Mouse (Mus musculus) cerebellum, adult 9-10 months (tissue): ENCODE measurements around the gene Cog5.
A peak's percentile ranks its signal among the peaks of the same experiment; 100 is the strongest.

Source experiments
- DNase-seq: peaks from one replicate; pipeline ENCODE4 v3.0.0; 2022

Gene Cog5

DNA sequence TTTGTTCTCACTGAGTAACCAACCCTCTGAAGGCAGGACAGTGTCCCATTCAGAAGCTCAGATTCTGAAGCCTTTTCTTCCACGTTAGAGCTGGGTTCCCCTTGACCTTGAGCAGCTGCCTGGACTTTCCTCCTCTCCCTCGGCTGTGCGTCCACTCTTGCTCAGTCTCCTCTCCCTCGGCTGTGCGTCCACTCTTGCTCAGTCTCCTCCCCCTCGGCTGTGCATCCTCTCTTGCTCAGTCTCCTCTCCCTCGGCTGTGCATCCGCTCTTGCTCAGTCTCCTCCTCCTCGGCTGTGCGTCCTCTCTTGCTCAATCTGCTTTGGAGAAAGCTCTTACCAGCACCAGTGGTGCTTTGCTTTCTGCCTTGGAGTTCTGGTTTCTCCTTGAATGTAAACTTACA lies 171.2 kb downstream of the Cog5 start:
- peak; percentile 72 for DNase-seq

GRCm38 (mm10) chr12:31826476-31826875 lies 171.8 kb downstream of the Cog5 start:
- peak; percentile 72 for DNase-seq

GRCm38 (mm10) chr12:31835480-31835879 lies 180.8 kb downstream of the Cog5 start:
- DNase-seq = no peak

- no peak for DNase-seq
Measured at GRCm38 (mm10) chr12:31836211-31836610, 181.5 kb downstream of the Cog5 start.

- DNase-seq = no peak
Measured at GRCm38 (mm10) chr12:31838521-31838920, 183.9 kb downstream of the Cog5 start.

DNA sequence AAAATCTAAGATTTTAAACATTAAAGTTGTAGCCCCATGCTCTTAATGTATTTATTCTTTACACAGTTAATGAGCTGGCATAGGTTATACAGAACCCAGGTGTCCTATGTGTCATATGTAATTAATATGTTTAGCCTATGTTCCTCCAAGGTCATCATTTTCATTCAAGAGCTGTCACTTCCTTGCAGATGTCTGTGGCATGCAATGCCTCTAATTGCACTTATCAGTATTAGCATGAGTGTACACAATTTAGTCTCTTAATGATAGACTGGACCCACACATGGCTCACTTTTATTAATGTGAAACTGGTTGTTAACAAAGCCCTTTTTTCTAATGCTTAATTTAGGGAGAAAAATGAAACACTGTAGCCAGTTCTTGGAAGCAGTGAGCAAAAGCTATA lies 184.6 kb downstream of the Cog5 start:
- no peak for DNase-seq

DNA sequence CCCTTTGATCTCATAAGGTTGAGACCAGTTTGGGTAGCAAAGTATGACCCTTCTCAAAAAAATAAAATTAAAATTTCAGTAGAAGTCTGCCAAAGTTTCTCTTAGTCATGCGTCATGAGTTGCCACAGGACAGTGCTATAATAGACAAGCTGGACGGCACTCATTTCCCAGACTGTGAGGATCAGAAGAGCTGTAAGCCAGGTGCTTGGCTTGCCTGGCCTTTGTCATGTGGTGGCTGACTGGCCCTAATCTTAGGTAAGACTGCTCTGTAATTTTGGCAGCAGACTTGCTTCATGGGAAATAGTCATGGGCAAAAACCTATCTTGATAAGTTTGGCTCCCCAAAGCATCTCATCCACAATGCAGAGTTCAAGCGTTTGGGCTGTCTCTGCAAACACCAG lies 191.4 kb downstream of the Cog5 start:
- DNase-seq = no peak

- peak; percentile 97 for DNase-seq
Measured at GRCm38 (mm10) chr12:31848630-31849415, 194.2 kb downstream of the Cog5 start.

DNA sequence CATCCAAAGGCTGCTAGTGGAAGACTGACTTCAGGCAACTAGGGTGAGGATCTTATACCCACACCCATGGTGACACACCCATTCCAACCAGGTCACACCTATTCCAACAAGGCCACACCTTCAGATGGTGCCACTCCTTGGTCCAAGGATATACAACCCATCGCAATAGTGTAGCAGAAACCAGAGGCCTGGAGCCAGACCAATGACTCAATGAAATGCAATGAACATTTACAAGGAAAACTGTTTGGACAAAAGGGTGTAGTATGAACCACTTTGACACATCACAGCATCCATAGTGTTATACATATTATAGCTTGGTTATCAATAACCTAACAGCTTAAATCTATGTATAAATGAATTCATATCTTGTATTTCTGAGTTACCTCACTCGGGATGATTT lies 194.9 kb downstream of the Cog5 start:
- peak; percentile 39 for DNase-seq

DNA sequence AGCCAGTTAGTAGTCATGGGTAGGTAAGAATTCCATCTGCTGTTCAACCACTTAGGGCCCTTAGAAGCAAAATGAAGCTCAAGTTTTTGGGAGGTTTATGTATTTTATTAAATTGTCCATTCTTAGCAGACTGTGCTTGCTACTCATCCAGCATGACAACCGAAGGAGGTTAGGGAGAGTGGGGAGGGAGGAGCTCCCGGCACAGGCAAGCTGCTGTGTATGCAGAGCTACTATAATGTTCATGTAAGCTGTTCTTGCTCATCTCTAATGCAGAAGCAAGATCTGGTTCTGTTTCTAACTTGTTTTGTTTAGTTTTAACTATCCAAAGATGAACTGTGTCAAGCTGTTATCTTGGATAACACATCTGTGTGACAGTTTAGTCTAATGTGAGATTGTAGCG lies 199.4 kb downstream of the Cog5 start:
- DNase-seq = no peak

DNA sequence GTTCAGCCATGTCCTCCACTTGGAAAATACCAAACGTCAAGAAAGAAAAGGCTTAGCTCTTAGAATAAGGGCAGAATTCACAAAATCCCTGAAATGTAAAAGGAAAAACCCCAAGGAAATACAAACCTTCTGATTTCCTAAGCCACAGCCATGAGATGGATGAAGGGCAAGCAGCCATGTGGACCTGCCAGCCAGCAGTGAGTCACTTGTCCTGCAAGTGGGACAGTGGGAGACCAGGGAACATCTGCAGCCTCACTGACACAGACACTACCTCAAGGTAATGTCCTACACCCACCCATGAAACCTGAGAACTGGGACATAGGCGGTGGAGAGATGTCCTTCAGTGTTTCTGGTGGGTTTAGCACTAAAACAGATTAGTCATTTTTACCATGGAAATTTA lies 200.1 kb downstream of the Cog5 start:
- DNase-seq = no peak

DNA sequence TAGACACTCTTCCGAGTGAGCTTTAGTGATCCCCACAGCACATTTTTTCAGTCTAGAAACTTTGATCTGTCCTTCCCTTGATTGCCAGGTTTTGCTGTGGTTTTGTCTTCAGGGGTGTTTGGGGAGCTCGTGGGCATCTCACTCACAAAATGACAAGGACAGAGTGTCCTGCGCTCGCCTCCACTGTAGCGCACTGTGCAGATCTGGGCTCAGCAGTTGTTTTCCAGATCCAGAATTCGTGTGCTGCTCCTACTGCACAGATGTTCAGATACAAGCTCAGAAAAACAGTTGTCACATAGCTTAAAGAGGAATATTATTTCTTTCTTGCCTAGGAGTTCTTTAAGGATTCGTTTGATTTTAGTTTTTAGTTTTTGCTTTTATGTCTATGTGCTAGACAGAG lies 203.1 kb downstream of the Cog5 start:
- DNase-seq = no peak

GRCm38 (mm10) chr12:31862668-31863538 lies 208.2 kb downstream of the Cog5 start:
- no peak for DNase-seq

- no peak for DNase-seq
Measured at GRCm38 (mm10) chr12:31876775-31877174, 222.1 kb downstream of the Cog5 start.

- DNase-seq = no peak
Measured at GRCm38 (mm10) chr12:31882736-31883135, 228.1 kb downstream of the Cog5 start.

GRCm38 (mm10) chr12:31884365-31884764 lies 229.7 kb downstream of the Cog5 start:
- DNase-seq = no peak

DNA sequence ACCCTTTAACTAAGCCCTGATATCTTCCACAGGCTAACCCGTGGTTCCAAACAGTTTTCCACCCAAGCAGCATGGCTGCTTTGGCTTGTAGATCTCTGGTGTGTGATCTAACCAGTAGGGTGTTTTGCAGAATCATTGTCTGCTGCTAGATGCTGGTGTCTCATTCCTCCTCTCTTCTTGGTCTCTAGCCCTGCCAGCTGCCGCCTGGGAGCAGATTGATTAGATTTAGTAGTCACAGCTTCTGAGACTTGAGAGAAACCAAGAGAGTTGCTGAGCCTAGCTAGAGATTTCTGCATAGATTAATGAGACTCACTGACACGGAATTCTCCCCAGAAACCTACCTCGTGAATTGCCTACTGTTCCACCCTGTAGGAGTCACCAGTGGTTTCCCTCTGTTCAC lies 230.4 kb downstream of the Cog5 start:
- no peak for DNase-seq

DNA sequence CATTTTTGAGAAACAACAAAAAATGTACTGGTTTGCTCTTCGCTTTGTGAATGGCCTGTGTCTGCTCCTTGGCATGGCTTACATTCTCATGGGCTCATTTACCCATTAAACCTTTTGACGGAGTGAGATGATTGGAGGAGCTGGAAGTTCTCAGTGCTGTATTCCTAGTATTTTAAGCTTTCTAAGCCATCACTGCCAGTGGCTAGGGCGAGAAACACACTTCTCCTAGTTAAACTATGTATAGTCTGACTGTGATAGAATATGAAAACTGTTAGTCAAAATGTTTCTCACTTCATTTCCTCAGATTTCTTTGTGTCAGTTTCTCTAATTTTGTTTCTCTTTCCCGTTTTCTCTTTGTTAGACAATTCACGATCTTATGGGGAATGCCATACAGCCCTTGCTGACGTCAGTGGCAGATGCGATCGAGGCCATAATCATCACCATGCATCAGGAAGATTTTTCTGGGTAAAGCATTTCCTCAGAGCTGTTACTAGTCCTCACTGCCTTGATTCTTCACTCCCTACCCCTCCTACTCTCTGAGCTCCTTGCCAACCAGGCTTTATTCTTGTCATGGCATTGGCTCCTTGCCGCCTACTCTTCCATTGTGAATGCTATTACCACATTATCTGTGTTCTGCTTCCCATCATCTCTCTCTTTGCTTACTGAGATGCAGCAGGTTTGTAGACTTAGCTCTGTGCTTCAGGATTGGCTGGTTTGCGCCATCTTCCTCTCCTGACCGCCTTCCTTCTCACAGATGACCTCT lies 231.4 kb downstream of the Cog5 start:
- DNase-seq = no peak

GRCm38 (mm10) chr12:31890685-31891084 lies 236.0 kb downstream of the Cog5 start:
- peak; percentile 48 for DNase-seq

GRCm38 (mm10) chr12:31892079-31892478 lies 237.4 kb downstream of the Cog5 start:
- no peak for DNase-seq

- peak; percentile 90 for DNase-seq
Measured at GRCm38 (mm10) chr12:31892771-31893170, 238.1 kb downstream of the Cog5 start.

- DNase-seq = peak; percentile 49
Measured at GRCm38 (mm10) chr12:31895095-31895734, 240.5 kb downstream of the Cog5 start.

DNA sequence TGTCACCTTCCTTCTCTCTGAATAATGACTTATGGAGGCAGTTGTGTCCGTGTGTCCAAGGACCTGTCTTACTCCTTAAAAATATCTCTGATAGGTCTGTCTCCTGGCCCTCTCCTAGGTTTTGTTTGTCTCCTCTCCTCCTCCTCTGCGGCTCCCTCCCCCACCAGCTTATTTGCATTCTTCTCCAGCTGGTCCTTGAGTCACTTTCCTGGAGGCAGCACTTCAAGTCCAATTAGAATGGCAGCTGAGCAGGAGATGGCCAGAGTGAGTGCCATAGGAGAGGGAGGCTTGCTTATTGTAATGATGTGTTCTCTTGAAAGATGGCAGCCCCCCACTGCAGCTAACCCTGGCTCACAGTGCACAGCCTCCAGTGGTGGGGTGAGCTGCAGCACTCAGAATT lies 241.2 kb downstream of the Cog5 start:
- peak; percentile 82 for DNase-seq
